Comparison of ENCODE assay signal across 8 mouse cellular contexts in genomic region chr5:21732930-21733329, GRCm38 (mm10). TPM values are rescaled to one million over a fixed set of nuclear protein-coding genes. Genes with fewer than 3 reads are reported as not detected.
DNase-seq lines count a peak whose midpoint lies in the region; ATAC-seq and TF ChIP-seq lines count a peak whose summit lies in the region.

No protein-coding gene starts in this region.

- no peak for TF ChIP-seq POLR2A in cerebellum, adult 2 months (IDR thresholded peaks at IDR 0.05; ENCODE audit: borderline replicate concordance, insufficient read depth, low read length)

- TF ChIP-seq CTCF in Patski (IDR thresholded peaks at IDR 0.05): peak; percentile 72
- peak; percentile 26; the same call in 1 of the 2 replicates for TF ChIP-seq CTCF in cerebellum, adult 2 months (IDR thresholded peaks at IDR 0.05; ENCODE audit: borderline replicate concordance, insufficient read depth, low read depth, low read length)

- H3K4me2 ChIP-seq in hindbrain, embryonic 16.5 days (ENCODE audit: low read length): peak overlapping the region; percentile 14; the same call in 1 of the 2 replicates
- no peak overlapping the region for H3K4me2 ChIP-seq in midbrain, embryonic 15.5 days

- CTCF ChIA-PET in Patski (lab: Charles Lee): interaction anchor here (0.7 to 2.9 kb wide), 8 partner anchors 10 to 81 kb away, joined by 3 to 9 read pairs (median 4); partner anchors contain the start of gene Napepld

- H3K9me3 ChIP-seq in hindbrain, embryonic 16.5 days (ENCODE audit: control insufficient read depth, low read length): no peaks in the 10 kb centered on the region
- H3K9me3 ChIP-seq in midbrain, embryonic 15.5 days: no peaks in the 10 kb centered on the region

- WGBS in cerebellum, adult 2 months: 13% methylated on average over 8 of the region's 8 CpGs
- 4% methylated on average over 8 of the region's 8 CpGs for whole genome bisulfite sequencing in hindbrain, embryonic 16.5 days
- 7% methylated on average over 8 of the region's 8 CpGs for WGBS in midbrain, embryonic 15.5 days

- H3K4me1 ChIP-seq in cerebellum, adult 2 months (ENCODE audit: control insufficient read depth, insufficient read depth, low read length): peaks cover 7% of the 10 kb centered on the region; the same call in 1 of the 2 replicates
- H3K4me1 ChIP-seq in hindbrain, embryonic 16.5 days (ENCODE audit: control insufficient read depth, insufficient read depth, low read depth, low read length): peaks cover 12% of the 10 kb centered on the region
- H3K4me1 ChIP-seq in midbrain, embryonic 15.5 days: peaks cover 18% of the 10 kb centered on the region

- POLR2A ChIA-PET in Patski (lab: Charles Lee): interaction anchor here (0.8 to 1.6 kb wide), 3 partner anchors 21 to 32 kb away, joined by 3 to 7 read pairs (median 4); partner anchors contain the start of gene Napepld

- H3K36me3 ChIP-seq in hindbrain, embryonic 16.5 days (ENCODE audit: control insufficient read depth, insufficient read depth, low read length): no peaks in the 10 kb centered on the region
- no peaks in the 10 kb centered on the region for H3K36me3 ChIP-seq in midbrain, embryonic 15.5 days (replicated peaks)

- in situ Hi-C loops in Patski (cut with MboI; ENCODE audit: low pct_unique_long_range_greater_than_20kb): no loop called here

- no peak overlapping the region for H3K27ac ChIP-seq in cerebellum, adult 2 months (ENCODE audit: insufficient read depth, low read length)
- H3K27ac ChIP-seq in hindbrain, embryonic 16.5 days (ENCODE audit: low read depth, low read length): peak overlapping the region; percentile 69
- H3K27ac ChIP-seq in midbrain, embryonic 15.5 days: peak overlapping the region; percentile 77

- H3K9ac ChIP-seq in hindbrain, embryonic 16.5 days (ENCODE audit: low read depth, low read length): 0 out of 2 replicates have a peak overlapping the region, but pooled peaks have one; percentile 18
- no peak overlapping the region for H3K9ac ChIP-seq in midbrain, embryonic 15.5 days

- H3K27me3 ChIP-seq in Patski: no peaks in the 10 kb centered on the region
- H3K27me3 ChIP-seq in cerebellum, adult 2 months (ENCODE audit: control insufficient read depth, insufficient read depth, low read length): no peaks in the 10 kb centered on the region
- no peaks in the 10 kb centered on the region for H3K27me3 ChIP-seq in hindbrain, embryonic 16.5 days (replicated peaks; ENCODE audit: control insufficient read depth, insufficient read depth, low read length)
- no peaks in the 10 kb centered on the region for H3K27me3 ChIP-seq in midbrain, embryonic 15.5 days (replicated peaks)

- peak; percentile 46 for ATAC-seq in Patski
- ATAC-seq in frontal cortex, adult (ENCODE audit: low TSS enrichment): peak; percentile 70
- ATAC-seq in hindbrain, embryonic 16.5 days: peak; percentile 85
- ATAC-seq in midbrain, embryonic 15.5 days (replicated peaks): peak; percentile 80
- ATAC-seq in megakaryocyte-erythroid progenitor cell, adult 5-6 weeks (replicated peaks; ENCODE audit: low FRiP score, low TSS enrichment, poor library complexity, severe bottlenecking): no peak

- no peak overlapping the region for H3K4me3 ChIP-seq in cerebellum, adult 2 months (replicated peaks; ENCODE audit: insufficient read depth, low read depth, low read length)
- H3K4me3 ChIP-seq in hindbrain, embryonic 16.5 days (ENCODE audit: low read length): no peak overlapping the region
- H3K4me3 ChIP-seq in midbrain, embryonic 15.5 days: no peak overlapping the region

- DNase-seq in Patski (ENCODE audit: low read depth, low spot score): no peak
- peak; percentile 25 to 32 for DNase-seq in cerebellum, adult 2 months
- peak; percentile 80 to 81 for DNase-seq in layer of hippocampus, postnatal 36 days
- DNase-seq in telencephalon, adult 2 months (ENCODE audit: low read depth, low spot score): peak; percentile 85

RNA-seq across cellular contexts. Expression of gene Pmpcb, which starts 4.0 kb away (rescaled TPM):
- polyA plus RNA-seq in Patski (2021): 178 TPM
- 76.7 and 81.8 TPM in 2 replicates for polyA plus RNA-seq in cerebellum, adult 2 months (2012; rRNA removed)
- 69.2 and 72.0 TPM in 2 replicates for polyA plus RNA-seq in hindbrain, embryonic 16.5 days (2015; fragmentation: Nextera tagmentation; extraction: Ambion mirVana)
- 10 to 100 TPM; 72.3 to 78.0 TPM for total RNA-seq in layer of hippocampus, postnatal 36 days (2021)
- 71.7 and 76.9 TPM in 2 replicates for polyA plus RNA-seq in midbrain, embryonic 15.5 days (2015; fragmentation: Nextera tagmentation; extraction: Ambion mirVana)
- total RNA-seq in megakaryocyte-erythroid progenitor cell, adult 5-6 weeks (2014; fragmentation: Nextera tagmentation): 106 and 173 TPM in 2 replicates
- total RNA-seq in megakaryocyte-erythroid progenitor cell, adult 5-6 weeks (2017): 115 and 144 TPM in 2 replicates

RNA-seq across cellular contexts. Expression of gene Napepld, which starts 31.7 kb away (rescaled TPM):
- polyA plus RNA-seq in Patski (2021): 5.2 TPM
- polyA plus RNA-seq in cerebellum, adult 2 months (2012; rRNA removed): 7.4 and 7.7 TPM in 2 replicates
- polyA plus RNA-seq in hindbrain, embryonic 16.5 days (2015; fragmentation: Nextera tagmentation; extraction: Ambion mirVana): 2.6 and 2.9 TPM in 2 replicates
- total RNA-seq in layer of hippocampus, postnatal 36 days (2021): 10 to 100 TPM; 28.7 to 36.1 TPM
- 2.5 and 2.8 TPM in 2 replicates for polyA plus RNA-seq in midbrain, embryonic 15.5 days (2015; fragmentation: Nextera tagmentation; extraction: Ambion mirVana)
- 2.3 and 3.7 TPM in 2 replicates for total RNA-seq in megakaryocyte-erythroid progenitor cell, adult 5-6 weeks (2014; fragmentation: Nextera tagmentation)
- total RNA-seq in megakaryocyte-erythroid progenitor cell, adult 5-6 weeks (2017): 1.4 and 3.0 TPM in 2 replicates

RNA-seq across cellular contexts. Expression of gene Dnajc2, which starts 52.1 kb away (rescaled TPM):
- 67.5 TPM for polyA plus RNA-seq in Patski (2021)
- polyA plus RNA-seq in cerebellum, adult 2 months (2012; rRNA removed): 15.7 and 17.4 TPM in 2 replicates
- polyA plus RNA-seq in hindbrain, embryonic 16.5 days (2015; fragmentation: Nextera tagmentation; extraction: Ambion mirVana): 56.6 and 66.3 TPM in 2 replicates
- 10 to 100 TPM; 31.6 to 32.8 TPM for total RNA-seq in layer of hippocampus, postnatal 36 days (2021)
- 65.9 and 71.1 TPM in 2 replicates for polyA plus RNA-seq in midbrain, embryonic 15.5 days (2015; fragmentation: Nextera tagmentation; extraction: Ambion mirVana)
- 83.7 and 90.8 TPM in 2 replicates for total RNA-seq in megakaryocyte-erythroid progenitor cell, adult 5-6 weeks (2014; fragmentation: Nextera tagmentation)
- total RNA-seq in megakaryocyte-erythroid progenitor cell, adult 5-6 weeks (2017): 295 and 297 TPM in 2 replicates

RNA-seq across cellular contexts. Expression of gene Psmc2, which starts 52.2 kb away (rescaled TPM):
- polyA plus RNA-seq in Patski (2021): 173 TPM
- polyA plus RNA-seq in cerebellum, adult 2 months (2012; rRNA removed): 106 and 111 TPM in 2 replicates
- polyA plus RNA-seq in hindbrain, embryonic 16.5 days (2015; fragmentation: Nextera tagmentation; extraction: Ambion mirVana): 183 and 187 TPM in 2 replicates
- total RNA-seq in layer of hippocampus, postnatal 36 days (2021): 100 to 1,000 TPM; 114 TPM
- 176 and 182 TPM in 2 replicates for polyA plus RNA-seq in midbrain, embryonic 15.5 days (2015; fragmentation: Nextera tagmentation; extraction: Ambion mirVana)
- total RNA-seq in megakaryocyte-erythroid progenitor cell, adult 5-6 weeks (2014; fragmentation: Nextera tagmentation): 112 and 129 TPM in 2 replicates
- 158 and 160 TPM in 2 replicates for total RNA-seq in megakaryocyte-erythroid progenitor cell, adult 5-6 weeks (2017)
